Mouse (Mus musculus) hindbrain, postnatal 0 days (tissue): Measurements from ENCODE around the gene Dock7. TPM values are rescaled to one million over a fixed set of nuclear protein-coding genes. Genes with fewer than 3 reads are reported as not detected.
"Not testable (repeated sequence)": the region's sequence is repeated elsewhere in the genome, so short reads cannot be mapped to it uniquely, and the experiment has no call there.

Source experiments
- ATAC-seq: fragments of 200-750 bp; cut with Nextera tagmentation; 2 replicates; pipeline ENCODE4 v1.8.0; 2017; ENCODE audit warnings: mild to moderate bottlenecking, moderate TSS enrichment, moderate library complexity
- DNase-seq: peaks from one replicate; pipeline ENCODE4 v3.0.0-alpha.2; 2015; ENCODE audit warnings: low spot score
- H3K27ac ChIP-seq: fragments of 300-500 bp; sonication (generic); 2 replicates; pipeline ENCODE4 v1.5.1; 2014; ENCODE audit warnings: mild to moderate bottlenecking
- H3K27me3 ChIP-seq: fragments of 300-500 bp; sonication (generic); 2 replicates; pipeline ENCODE4 v1.6.1; 2014; ENCODE audit warnings: low read length, mixed read lengths; ENCODE audit not compliant: insufficient read depth
- H3K36me3 ChIP-seq: fragments of 300-500 bp; sonication (generic); 2 replicates; pipeline ENCODE4 v1.6.1; 2014; ENCODE audit warnings: low read length, mixed read lengths; ENCODE audit not compliant: insufficient read depth
- H3K4me1 ChIP-seq: fragments of 300-500 bp; sonication (generic); 2 replicates; pipeline ENCODE4 v1.6.1; 2014; ENCODE audit warnings: antibody characterized with exemption, low read length, mixed read lengths; ENCODE audit not compliant: insufficient read depth
- H3K4me2 ChIP-seq: fragments of 300-500 bp; sonication (generic); 2 replicates; pipeline ENCODE4 v1.6.1; 2014; ENCODE audit warnings: low read depth, mild to moderate bottlenecking, low read length, moderate library complexity, mixed read lengths
- H3K4me3 ChIP-seq: fragments of 300-500 bp; sonication (generic); 2 replicates; pipeline ENCODE4 v1.5.1; 2014; ENCODE audit warnings: low read length
- H3K9ac ChIP-seq: fragments of 300-500 bp; sonication (generic); replicated peaks from 2 replicates; pipeline ENCODE4 v1.6.1; 2014; ENCODE audit warnings: mild to moderate bottlenecking, low read length, moderate library complexity, mixed read lengths
- H3K9me3 ChIP-seq: fragments of 300-500 bp; sonication (generic); 2 replicates; pipeline ENCODE4 v1.6.1; 2016; ENCODE audit warnings: low read length, mixed read lengths
- CTCF ChIP-seq: IDR thresholded peaks from 2 replicates; pipeline ENCODE4 v1.5.1; 2016; ENCODE audit warnings: antibody characterized with exemption, control low read depth, low read depth
- WGBS: fragments of 180-500 bp; shearing (Covaris S2); extraction: QIAGEN DNeasy Blood & Tissue Kit; methylation state at CpG from one replicate; pipeline ENCODE4 v1.1.7; 2014; 5-methylcytosine and 5-hydroxymethylcytosine counted together
- polyA plus RNA-seq: library from polyadenylated mRNA; unstranded; fragments of >200 nt; fragmentation: Nextera tagmentation; extraction: Ambion mirVana; gene quantifications from 2 replicates; pipeline ENCODE4 v1.2.1, GENCODE M21; 2015
- total RNA-seq: library from RNA; depleted of rRNA; stranded (reverse); fragments of >200 nt; gene quantifications from 2 replicates; pipeline ENCODE4 v1.2.3, GENCODE M21; 2014

Gene Dock7
- total and polyA plus RNA-seq, 2 experiments from 2014 or later = 31.4 to 72.8 TPM

DNA sequence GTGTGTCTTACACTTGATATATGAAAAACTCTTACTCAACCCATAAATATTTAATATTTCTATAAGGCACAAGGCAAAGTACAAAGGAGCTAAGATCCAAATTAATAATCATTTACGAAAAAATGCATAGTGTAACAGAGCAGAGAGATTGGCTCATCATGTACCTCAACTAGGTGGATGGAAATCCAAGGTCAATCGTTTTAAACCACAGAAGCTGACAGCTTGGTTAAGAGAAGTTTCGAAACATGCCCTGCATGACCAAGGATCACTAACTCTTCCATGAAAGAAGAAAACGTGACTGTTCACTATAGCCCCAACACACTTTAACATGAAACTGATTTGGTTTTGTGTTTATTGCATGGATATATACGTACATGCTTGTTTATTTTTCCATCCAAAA lies 92.3 kb downstream of the Dock7 start:
- DNase-seq = no peak
- Histone ChIP-seq H3K36me3 (no peaks in the 10 kb centered on the region), H3K9me3 (no peaks in the 10 kb centered on the region), H3K4me1 (no peaks in the 10 kb centered on the region), H3K9ac (no peak overlapping the region), H3K27me3 (no peaks in the 10 kb centered on the region), H3K4me2 (no peak overlapping the region), H3K27ac (no peak overlapping the region), H3K4me3 (no peak overlapping the region)
- no peak for ATAC-seq
- WGBS = 94% methylated on average over 5 of the region's 5 CpGs
- TF ChIP-seq CTCF = no peak

DNA sequence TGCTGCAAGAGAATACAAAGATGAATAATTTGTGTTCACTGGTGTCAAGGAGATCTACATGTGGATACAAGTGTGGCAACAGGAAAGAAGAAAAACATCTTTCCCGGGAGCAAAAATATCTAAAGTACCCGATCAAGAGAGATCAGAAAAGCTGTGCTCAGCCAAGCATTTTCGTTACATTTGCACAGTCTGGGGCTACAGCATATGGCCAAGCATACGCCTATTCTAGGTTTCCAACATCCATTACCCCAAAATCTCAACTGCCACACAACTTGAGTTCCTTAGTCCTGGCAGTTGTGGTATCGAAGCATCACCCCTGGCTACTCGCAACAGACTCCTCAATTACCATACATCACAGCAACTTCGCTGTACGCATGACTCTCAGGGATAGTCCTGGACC lies 98.5 kb downstream of the Dock7 start:
- Histone ChIP-seq H3K9me3 (no peaks in the 10 kb centered on the region), H3K27me3 (no peaks in the 10 kb centered on the region), H3K4me2 (no peak overlapping the region), H3K9ac (no peak overlapping the region), H3K27ac (no peak overlapping the region), H3K4me1 (no peaks in the 10 kb centered on the region), H3K36me3 (peaks cover 7% of the 10 kb centered on the region; the same call in 1 of the 2 replicates), H3K4me3 (no peak overlapping the region)
- 88% methylated on average over 8 of the region's 8 CpGs for WGBS
- ATAC-seq (no peak), DNase-seq (no peak)
- TF ChIP-seq CTCF = no peak

DNA sequence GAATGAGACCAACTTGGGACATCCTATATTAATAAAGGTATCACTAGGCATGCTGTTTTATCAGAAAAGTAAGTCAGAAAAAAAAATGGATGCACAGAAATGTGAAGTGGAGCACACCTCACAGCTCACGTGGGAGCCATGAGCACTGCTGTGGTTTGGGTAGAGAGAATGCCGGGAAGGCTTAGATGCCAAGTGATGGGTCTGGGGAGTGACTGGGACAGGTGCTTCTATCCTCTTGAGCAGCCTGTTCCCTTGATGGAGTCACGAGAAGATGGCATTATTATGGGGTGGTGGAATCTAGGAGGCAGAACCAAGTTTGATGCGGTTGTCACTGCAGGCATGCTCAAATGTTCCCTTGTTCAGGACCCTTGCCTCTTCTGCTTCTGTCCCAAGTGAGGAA lies 109.7 kb downstream of the Dock7 start:
- WGBS = 89% methylated on average over 4 of the region's 4 CpGs
- ATAC-seq = no peak
- TF ChIP-seq CTCF = no peak

DNA sequence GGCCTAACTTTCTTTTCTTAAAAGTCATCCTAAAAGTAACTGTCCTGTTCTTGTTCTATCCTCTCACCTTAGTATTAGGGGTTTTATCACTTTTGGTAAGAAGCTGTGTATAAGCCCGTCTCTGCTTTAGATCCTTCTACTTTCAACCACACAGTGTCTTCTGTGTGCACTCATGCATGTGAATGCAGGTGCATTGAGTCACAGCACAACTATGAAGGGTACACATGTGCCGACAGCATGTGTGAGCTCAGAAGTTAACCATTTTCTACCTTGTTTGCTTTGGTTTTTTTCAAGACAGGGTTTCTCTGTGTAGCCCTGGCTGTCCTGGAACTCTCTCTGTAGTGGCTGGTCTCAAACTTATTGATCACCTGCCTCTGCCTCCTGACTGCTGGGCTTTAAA lies 114.4 kb downstream of the Dock7 start:
- no peak for ATAC-seq
- H3K4me2 ChIP-seq = no peak overlapping the region
- peaks cover 18% of the 10 kb centered on the region; the same call in 1 of the 2 replicates for H3K36me3 ChIP-seq
- H3K9me3 ChIP-seq = no peaks in the 10 kb centered on the region
- 82% methylated on average over 2 of the region's 2 CpGs for WGBS
- no peak overlapping the region for H3K27ac ChIP-seq
- H3K27me3 ChIP-seq = no peaks in the 10 kb centered on the region
- DNase-seq = no peak
- H3K9ac ChIP-seq = no peak overlapping the region
- TF ChIP-seq CTCF = no peak
- H3K4me3 ChIP-seq = no peak overlapping the region
- H3K4me1 ChIP-seq = no peaks in the 10 kb centered on the region

More for the DNA sequence above, 109.7 kb downstream of the Dock7 start:
- H3K9me3 ChIP-seq = no peaks in the 10 kb centered on the region
- H3K27me3 ChIP-seq = no peaks in the 10 kb centered on the region
- DNase-seq = no peak
- no peak overlapping the region for H3K4me3 ChIP-seq
- H3K36me3 ChIP-seq = peaks cover 17% of the 10 kb centered on the region; the same call in 1 of the 2 replicates
- H3K27ac ChIP-seq = no peak overlapping the region
- H3K9ac ChIP-seq = no peak overlapping the region
- H3K4me1 ChIP-seq = no peaks in the 10 kb centered on the region
- H3K4me2 ChIP-seq = no peak overlapping the region

DNA sequence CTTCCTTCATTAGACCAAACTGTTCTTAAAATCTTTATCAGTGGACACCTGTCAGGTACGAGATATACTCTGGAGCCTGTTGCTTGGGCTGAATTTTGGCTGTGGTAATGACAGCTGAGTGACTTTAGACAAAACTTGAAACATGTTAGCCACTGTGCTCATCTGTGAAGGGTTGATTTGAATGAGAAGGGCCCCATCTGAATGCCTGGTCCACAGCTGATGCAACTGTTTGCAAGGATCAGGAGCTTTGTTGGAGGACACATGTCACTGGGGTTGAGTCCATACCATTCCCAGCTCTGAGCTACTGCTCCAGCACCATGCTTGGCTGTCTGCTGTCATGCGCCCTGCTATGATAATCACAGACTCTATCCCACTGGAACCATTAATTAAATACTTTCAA lies 115.1 kb downstream of the Dock7 start:
- ATAC-seq (no peak), DNase-seq (no peak)
- Histone ChIP-seq H3K4me3 (no peak overlapping the region), H3K27ac (no peak overlapping the region), H3K4me2 (no peak overlapping the region), H3K9me3 (no peaks in the 10 kb centered on the region), H3K9ac (no peak overlapping the region), H3K4me1 (no peaks in the 10 kb centered on the region), H3K36me3 (peaks cover 13% of the 10 kb centered on the region; the same call in 1 of the 2 replicates), H3K27me3 (no peaks in the 10 kb centered on the region)
- TF ChIP-seq CTCF = no peak
- 96% methylated on average over 2 of the region's 2 CpGs for WGBS

DNA sequence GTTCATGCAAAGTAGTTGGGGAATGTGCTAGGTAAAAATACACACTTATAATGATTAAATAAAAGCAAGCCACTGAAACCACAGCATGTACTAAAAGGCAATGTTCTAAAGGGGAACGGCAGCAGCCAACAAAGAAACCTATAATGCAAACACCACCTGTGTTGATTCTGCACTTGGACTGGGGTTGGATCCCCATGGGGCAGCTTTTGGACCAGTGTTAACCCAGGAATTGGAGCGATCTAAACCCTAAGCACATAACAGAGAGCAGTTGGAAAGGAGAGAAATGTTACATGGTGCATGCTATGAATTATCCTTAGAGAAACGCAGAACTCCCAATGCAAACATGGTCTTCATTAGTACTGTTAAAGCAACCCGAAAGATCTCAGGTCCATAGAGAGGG lies 127.2 kb downstream of the Dock7 start:
- WGBS = 81% methylated on average over 4 of the region's 4 CpGs
- H3K27me3 ChIP-seq = no peaks in the 10 kb centered on the region
- ATAC-seq (no peak), DNase-seq (no peak)
- no peak overlapping the region for H3K9ac ChIP-seq
- H3K4me1 ChIP-seq = no peaks in the 10 kb centered on the region
- TF ChIP-seq CTCF = no peak
- no peak overlapping the region for H3K4me2 ChIP-seq
- no peak overlapping the region for H3K27ac ChIP-seq
- peaks cover 7% of the 10 kb centered on the region; the same call in 1 of the 2 replicates for H3K36me3 ChIP-seq
- H3K9me3 ChIP-seq = no peaks in the 10 kb centered on the region
- H3K4me3 ChIP-seq = no peak overlapping the region

DNA sequence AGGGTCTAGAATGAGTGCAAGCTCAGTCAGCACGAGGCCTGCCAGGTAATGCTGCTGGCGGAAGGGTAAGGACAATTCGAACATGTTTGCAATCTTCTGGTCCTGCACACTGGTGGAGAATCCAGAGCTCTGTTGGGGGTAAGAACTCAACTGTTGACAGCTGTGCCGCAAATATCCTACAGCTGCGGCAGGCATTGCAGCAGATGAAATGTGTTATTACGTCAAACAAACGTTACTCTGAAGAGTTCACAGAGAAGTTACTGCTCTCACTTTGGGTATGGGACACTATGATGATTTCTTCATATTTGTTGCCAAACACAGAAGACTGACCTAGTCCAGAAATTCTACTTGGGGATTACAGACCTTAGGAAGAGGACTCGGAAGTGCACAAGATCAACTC lies 136.0 kb downstream of the Dock7 start:
- no peaks in the 10 kb centered on the region for H3K27me3 ChIP-seq
- WGBS = 91% methylated on average over 8 of the region's 8 CpGs
- no peak overlapping the region for H3K4me3 ChIP-seq
- DNase-seq (no peak), ATAC-seq (no peak)
- H3K27ac ChIP-seq = no peak overlapping the region
- no peaks in the 10 kb centered on the region for H3K9me3 ChIP-seq
- no peak for TF ChIP-seq CTCF
- H3K4me2 ChIP-seq = no peak overlapping the region
- no peaks in the 10 kb centered on the region for H3K4me1 ChIP-seq
- H3K9ac ChIP-seq = no peak overlapping the region
- peaks cover 15% of the 10 kb centered on the region; the same call in 1 of the 2 replicates for H3K36me3 ChIP-seq

DNA sequence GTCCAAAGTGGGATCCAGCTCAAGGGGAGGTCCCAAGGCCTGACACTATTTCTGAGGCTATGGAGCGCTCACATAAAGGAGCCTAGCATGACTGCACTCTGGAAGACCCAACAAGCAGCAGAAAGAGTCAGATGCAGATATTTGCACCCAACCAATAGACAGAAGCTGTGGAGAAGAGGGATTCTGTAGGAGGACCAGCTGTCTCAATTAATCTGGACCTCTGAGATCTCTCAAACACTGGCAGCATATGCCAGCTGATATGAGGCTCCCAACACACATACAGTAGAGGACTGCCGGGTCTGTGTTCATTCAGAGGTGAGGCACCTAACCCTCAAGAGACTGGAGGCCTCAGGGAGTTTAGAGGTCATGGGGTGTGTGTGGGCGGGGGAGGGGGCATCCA lies 140.7 kb downstream of the Dock7 start:
- not testable (repeated sequence) for H3K27ac ChIP-seq, H3K9me3 ChIP-seq, H3K4me2 ChIP-seq, DNase-seq, H3K4me3 ChIP-seq, H3K27me3 ChIP-seq, H3K9ac ChIP-seq, H3K4me1 ChIP-seq, ATAC-seq
- 91% methylated on average over 3 of the region's 3 CpGs for WGBS
- H3K36me3 ChIP-seq = peaks cover 23% of the 10 kb centered on the region
